Mouse (Mus musculus): ENCODE measurements around the gene Gabbr1.
A peak's percentile ranks its signal among the peaks of the same experiment; 100 is the strongest.
"Not testable (repeated sequence)": the region's sequence is repeated elsewhere in the genome, so short reads cannot be mapped to it uniquely, and the experiment has no call there.

Gene Gabbr1

DNA sequence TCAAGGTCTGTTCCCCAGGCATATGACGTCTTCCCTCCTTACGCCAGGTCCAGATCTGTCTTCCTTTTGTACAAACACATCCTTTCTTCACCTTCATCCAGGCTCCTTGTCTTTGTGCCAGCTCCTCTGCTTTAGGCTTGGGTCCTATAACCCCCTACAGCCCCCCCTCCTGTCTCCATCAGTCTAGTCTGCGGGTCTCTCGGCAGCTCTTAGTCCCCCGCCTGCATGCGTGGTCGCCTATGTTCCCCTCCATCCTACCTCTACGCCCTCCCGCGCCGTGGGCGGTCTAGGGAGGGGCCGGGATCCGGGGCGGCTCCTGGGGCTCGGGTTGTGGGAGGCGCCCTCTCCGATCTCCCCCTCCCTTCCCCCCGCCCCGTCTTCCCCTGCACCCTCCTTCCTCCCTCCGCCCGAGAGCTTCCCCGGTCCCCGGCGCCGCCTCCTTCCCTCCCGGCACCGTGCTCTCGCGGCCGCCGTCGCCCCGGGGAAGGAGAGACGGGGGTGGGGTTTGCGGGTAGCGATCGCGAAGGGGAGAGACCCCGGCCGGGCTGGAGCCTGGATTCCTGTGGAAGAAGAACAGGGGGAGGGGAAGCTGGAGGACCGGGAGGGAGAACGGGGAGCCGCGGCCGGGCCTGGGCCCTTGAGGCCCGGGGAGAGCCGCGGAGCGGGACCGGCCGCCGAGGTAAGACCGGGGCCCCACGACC is at the start of gene Gabbr1:
Gene Gabbr1 (plus strand): TSS at position 356 of the 701 bp plus-strand sequence.
- no peak for DNase-seq (ENCODE audit: low read depth, low spot score)

DNA sequence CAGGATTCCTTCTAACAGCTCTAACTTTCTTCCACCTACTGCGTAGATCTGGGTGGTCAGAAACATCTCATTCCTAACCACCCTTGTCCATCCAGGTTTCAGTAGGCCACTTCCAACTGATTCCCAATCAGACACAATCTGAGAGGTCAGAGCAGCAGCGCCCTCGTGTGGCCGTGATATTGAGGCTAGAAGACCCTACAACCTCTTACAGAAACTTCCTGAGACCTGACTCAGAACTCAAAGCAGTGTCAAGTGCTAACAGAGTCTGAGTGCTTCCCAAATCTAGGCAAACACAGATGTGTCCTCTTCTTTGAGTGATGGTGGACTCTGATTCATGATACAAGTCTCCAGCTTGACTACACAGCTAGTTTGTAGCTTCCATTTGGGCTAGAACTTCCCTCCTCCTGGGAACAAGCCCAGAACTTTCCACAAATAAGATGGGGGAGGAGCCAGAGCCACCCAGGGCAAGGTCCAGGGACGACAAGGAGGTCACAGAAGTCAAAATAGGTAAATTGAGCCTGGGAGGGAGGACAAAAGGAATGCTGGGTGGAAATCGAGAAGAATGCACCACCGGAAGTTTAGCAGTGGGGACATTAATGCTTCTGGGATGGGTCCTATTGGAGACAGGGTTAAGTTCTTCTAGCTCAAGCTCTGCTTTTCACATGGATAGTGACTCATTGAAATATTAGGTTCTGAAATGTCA is 48.6 kb upstream of the Gabbr1 start:
- peak; percentile 5 for DNase-seq (ENCODE audit: low read depth, low spot score)

DNA sequence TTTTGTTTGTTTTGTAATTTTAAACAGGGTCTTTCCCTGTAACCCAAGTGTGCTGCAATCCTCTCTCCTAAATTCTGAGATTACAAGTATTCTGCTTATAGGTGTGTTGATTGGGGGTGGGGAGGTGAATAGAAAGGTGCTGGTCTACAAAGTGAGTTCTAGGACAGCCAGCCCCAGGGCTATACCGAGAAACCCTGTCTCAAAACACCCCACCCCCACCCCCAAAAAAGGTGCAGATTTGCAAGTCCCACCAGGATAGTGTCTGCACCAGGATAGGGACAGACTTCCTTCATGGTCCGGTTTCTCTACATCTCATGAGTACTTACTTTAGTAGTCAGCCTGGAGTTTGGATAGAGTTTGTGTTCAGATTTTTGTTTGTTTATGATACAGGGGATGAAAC is 47.3 kb upstream of the Gabbr1 start:
- DNase-seq (ENCODE audit: low read depth, low spot score) = no peak

DNA sequence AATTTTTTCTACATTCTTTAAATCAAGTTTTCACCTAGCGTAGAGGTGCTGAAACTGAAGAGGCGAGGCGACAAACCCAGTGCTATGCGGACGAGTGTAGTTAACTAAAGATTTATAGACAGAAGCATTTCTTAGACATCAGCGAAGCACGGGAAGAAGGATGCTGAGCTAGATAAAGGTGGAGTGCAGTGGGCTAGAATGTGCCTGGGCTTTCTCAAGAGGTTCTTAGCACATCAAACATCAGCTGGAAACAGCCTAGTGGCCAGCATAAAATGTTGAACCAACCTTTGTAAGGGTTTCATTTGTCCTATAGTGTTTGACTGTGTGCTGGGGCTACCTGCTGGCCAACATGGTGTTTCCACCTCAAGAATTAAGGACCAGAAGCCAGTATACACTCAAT is 44.9 kb upstream of the Gabbr1 start, which contains the start of gene Zfp57:
Gene Zfp57 (plus strand): TSS at position 301 of the 400 bp plus-strand sequence.
- DNase-seq (ENCODE audit: low read depth, low spot score) = no peak

DNA sequence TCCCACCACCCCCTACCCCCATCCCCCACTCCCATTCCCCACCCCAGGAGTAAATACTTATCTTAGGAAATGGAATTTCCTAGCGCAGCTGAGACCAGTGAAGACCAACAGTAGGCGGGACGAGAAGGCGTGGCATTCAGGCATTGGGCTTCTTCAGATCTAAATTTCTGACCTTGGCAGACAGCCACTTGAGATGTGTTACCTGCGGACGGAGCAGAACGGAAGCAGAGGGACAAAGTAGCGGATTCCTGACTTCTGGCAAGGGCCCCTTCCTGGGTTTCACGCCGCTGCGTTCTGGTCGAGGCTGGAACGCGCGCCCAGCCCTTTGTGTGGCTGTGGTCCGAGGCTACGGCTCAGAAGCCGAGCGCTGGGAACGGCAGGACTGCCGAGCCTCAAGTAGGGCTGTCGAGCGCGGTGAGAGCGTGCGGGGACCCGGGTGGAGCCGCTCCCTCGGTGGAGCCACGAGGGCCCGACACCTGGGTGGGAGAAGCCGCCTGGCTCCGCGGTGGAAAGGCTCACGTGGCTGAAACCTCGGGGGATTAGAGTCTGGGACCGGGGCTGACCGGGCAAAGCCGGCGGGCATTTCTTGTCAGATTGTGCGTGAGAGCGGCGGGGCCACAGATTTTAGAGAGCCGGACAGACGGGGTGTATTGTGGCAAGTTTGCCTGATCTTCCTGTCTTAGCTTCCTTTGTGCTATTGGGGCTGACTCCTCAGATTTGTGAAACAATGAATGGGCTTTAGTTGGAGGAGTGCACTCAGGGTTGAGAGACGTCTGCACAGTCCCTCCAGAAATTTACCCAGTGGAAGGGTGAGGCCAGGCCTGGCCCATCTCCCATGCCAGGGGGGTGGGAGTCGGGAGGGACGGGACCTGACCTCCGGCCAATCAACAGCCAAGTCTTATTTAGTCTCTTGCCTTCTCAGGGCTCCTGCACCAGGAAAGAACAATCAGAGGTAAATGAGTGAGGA is 43.1 kb upstream of the Gabbr1 start:
- no peak for DNase-seq (ENCODE audit: low read depth, low spot score)

DNA sequence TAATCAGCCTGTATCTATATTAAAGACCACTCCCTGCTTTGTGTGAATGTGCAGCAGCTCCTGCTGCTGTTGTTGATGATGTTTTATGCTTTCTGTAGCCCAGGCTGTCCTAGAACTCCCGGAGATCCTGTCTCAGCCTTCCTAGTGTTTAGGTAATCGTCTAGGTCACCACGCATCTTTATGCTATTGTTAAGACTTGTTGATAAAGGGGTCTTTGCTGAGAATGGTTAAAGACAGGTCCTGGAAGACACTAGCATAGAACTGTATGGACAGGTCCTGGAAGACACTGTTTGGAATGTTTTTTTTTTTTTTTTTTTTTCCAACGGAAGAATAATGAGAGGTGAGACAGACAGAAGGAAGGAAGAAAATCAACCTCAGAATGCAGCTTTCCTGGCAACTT is 42.4 kb upstream of the Gabbr1 start:
- no peak for DNase-seq (ENCODE audit: low read depth, low spot score)

DNA sequence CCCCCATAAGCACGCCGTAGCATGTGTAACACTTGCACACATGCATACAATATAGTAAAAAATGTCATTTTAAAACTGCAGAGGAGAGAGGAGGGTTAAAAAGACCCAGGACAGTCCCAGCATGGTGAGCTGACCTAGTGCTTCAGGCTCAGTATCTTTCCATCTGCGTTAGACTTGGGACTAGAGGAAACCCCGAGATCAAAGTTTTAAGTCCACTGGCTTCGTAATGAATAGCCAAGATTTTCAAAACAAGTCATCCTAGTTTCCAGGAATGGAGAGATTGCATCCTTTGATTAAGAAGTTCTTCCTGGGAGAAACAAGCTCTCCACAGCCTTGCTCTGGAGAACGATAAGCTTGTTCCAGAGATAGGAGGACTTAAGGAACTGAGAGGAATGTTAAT is 37.6 kb upstream of the Gabbr1 start:
- no peak for DNase-seq (ENCODE audit: low read depth, low spot score)

DNA sequence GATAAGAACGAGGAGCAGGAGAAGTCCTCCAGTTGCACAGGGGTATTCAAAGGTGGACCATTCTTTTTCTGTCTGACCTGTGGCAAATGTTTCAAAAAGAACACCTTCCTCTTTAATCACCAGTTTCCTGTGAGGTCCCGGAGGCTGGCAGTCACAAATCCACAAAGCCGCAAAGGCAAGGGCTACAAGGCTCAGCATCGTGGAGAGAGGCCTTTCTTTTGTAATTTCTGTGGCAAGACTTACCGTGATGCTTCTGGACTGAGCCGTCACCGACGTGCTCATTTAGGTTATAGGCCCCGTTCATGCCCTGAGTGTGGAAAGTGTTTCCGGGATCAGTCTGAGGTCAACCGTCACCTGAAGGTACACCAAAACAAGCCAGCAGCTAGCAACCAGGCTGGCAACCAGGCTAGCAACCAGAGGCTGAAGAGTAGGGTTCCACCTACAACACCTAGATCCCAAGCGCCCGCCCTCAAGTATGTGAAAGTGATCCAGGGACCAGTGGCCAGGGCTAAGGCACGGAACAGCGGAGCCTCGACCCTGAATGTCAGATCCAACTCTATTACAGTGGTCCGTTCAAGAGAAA is 36.2 kb upstream of the Gabbr1 start:
- DNase-seq (ENCODE audit: low read depth, low spot score) = no peak

DNA sequence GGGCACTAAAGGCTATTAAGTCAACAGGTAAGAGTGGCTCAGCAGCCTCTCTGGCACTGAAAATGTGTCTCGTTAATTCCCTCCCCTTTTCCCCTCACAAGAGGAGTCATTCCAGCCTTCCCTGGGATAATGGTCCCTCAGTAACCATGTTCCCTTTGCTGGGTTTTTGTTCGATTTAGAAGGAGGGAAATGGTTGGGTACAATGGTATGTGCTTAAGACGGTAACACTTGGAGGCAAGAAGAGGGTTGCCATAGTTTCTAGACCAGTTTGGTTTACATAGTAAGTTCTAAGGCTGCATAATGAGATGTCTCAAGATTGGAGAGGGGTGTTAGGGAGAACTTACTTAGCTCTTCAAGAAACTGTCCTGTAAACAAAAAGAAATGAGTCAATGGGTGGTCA is 34.0 kb upstream of the Gabbr1 start:
- no peak for DNase-seq (ENCODE audit: low read depth, low spot score)

DNA sequence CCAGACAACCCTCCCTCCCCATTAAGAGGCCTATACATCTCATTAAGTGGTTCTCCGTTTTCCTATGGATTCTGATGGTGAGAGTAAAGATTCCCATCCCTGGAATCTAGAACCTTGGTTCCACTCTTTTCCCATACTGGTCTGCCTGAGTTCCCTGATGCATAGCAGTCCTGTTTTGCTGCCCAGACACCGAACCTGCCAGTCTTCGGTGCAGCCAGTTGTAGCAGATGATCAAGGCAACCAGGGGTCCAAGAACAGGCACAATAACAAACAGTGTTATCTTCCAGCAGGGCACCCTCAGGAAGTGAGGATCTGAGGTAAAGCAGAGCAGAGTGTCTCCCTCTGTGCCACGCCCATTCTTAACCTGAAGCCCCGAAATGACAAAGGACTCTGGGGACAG is 33.6 kb upstream of the Gabbr1 start:
- DNase-seq (ENCODE audit: low read depth, low spot score) = no peak

DNA sequence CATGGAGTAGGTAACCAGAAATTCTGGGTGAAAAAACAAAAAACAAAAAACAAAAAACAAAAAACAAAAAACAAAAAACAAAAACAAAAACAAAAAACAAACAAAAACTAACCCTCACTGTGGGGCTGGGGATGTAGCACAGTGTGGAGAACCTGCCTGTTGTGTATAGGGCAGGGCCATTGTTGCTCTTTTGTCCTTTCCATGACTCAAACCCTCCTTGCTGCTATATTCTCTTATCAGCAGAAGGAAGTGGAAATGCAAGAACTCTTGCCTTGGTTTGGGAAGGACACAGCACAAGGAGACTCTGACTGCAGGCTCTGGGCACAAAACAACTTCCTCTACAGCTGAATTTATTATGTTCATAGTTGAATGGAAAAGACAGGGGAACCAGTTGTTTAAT is 29.4 kb upstream of the Gabbr1 start:
- DNase-seq (ENCODE audit: low read depth, low spot score) = no peak

DNA sequence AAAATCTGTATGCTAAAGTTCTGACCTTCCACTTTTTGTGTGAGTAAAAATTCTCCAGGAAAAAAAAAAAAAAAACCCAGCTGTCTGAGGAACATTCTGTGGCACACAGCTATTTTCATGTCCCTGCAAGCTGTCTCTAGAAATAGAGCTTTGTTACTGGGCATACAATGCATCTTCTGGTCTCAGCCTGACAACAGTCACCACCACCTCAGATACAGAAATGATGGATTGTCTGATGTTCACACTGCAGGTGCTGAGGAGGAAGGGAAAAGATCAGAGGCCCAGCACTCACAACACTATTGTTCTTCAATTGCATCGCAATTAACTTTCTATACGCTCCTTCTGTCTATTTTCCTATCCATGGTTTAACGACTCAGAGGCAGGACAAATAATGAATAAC is 27.4 kb upstream of the Gabbr1 start:
- DNase-seq (ENCODE audit: low read depth, low spot score) = no peak

DNA sequence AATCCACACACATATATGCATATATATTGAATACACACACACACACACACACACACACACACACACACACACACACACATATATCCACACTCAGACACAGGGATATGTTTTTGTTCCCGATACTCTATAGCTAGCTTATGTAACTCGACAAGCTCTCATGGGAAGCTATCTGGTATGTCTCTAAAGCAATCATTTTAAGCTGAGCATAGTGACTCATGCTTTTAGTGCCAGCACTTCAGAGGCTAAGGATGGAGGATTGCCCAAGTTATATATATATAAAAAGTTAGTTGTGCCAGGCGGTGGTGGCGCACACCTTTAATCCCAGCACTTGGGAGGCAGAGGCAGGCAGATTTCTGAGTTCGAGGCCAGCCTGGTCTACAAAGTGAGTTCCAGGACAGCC is 26.5 kb upstream of the Gabbr1 start:
- not testable (repeated sequence) for DNase-seq (ENCODE audit: low read depth, low spot score)

DNA sequence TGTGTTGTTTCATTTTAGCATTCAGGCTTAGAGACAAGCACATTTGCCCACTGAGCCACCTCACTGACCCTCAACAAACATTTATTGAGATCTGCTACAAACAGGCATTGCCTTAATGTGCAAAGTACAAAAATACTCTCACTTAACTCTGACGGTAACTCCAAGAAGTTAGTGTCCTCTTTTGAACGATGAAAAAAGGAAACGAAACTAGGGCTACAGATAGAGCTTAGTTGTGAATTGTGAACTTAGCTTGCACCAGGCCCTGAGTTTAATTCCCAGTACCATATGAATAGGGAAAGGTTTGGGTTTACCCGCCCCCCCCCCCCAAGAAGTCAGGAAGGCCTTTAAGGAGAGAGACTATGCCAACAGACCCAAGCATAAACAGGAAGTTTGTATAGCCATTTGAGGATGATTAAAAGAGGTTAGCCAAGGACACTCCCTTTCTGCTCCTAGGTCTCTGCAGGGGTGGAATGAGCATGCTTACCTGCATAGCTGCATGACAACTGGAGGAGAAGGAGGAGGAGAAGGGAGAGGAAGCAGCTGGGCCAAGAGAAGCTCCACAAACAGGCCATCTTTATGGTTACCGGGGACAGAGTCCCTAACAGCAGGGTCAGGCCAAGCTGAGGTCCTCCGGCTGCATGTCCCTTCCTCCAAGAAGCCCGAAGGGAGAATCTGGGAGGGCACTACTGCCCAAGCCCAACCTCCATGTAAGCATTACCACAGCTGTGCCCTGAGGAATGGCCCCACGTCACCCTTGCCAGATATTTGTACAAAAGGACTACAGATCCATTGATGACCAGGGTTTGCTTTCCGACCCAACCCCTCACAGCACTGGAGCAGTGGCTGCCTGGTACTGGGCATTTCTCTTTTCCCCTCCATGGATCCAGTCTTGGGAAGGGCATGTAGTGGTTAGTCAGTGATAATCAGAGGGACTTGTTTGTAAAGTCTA is 22.9 kb upstream of the Gabbr1 start, which contains the start of gene Mog:
Gene Mog (minus strand): TSS at position 771 of the 949 bp plus-strand sequence.
- no peak for DNase-seq (ENCODE audit: low read depth, low spot score)

DNA sequence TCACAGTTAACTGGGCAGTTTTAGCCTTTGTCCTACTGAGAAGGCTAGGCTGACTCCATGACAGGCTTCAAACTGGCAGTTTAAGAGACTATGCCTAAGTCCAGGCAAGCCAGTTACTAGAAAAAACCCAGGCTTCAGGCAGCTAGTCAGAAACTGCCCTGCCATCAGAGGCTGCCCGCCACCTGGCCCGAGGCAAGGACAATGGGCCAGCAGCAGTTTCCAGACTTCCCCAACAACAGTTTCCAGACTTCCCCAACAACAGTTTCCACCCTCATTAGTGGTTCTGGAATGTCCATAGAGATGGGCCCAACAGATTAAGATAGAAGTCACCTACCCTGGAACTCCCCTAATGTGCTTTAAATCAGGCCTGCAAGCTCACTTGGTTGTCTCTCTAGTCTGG is 19.3 kb upstream of the Gabbr1 start:
- no peak for DNase-seq (ENCODE audit: low read depth, low spot score)

DNA sequence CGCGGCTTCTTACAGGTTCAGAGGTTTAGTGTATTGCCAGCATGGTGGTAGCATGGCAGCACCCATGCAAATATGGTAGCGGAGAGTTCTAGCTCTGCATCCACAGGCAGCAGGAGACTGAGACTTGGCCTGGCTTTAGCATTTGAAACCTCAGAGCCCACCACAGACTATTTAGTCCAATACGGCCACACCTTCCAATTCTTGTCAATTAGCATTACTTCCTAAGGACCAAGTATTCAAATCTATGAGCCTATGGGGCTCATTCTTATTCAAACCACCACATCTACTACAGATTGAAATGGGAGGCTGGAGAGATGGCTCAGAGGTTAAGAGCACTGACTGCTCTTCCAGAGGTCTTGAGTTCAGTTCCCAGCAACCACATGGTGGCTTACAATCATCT is 18.3 kb upstream of the Gabbr1 start:
- DNase-seq (ENCODE audit: low read depth, low spot score) = no peak

DNA sequence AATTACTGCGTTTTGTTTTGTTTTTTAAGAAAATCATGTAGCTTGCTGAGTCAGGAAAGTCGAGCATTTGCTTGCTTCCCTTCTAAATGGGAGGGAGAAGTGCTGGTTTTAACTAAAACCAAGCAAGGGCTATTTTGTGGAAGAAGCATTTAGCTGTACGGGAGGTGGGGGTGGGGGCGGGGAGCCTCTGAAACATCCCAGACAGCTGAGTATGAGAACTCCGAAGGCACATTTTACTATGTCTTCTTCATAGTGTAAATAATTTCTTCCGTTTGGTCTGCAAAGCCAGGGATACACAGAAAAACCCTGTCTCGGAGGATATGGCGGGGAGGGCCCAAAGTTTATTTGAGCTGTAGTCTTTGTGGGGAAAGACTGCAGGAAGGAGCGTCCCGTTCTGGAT is 17.6 kb upstream of the Gabbr1 start:
- DNase-seq (ENCODE audit: low read depth, low spot score) = no peak

DNA sequence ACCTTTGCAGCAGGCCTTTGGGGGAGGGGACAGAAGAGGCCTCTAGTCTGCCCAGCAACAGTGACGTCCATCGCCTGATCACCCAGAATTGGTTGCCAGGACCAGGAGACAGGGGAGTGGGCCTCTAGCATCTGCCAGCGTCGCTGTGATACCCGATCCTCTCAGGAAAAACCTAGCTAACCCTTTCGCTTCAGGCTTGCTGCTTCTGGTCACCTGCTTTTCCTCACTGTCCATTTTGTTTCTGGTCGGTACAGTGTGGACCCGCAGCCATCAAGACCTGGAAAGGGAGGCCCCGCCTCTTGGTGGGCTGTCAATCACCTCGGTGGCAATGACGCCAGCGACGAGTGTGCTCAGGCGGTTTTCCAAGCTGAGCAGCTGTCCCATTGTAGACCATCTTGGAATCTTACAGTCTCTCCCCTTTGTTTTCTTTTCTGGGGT is 17.1 kb upstream of the Gabbr1 start:
- DNase-seq (ENCODE audit: low read depth, low spot score) = no peak

DNA sequence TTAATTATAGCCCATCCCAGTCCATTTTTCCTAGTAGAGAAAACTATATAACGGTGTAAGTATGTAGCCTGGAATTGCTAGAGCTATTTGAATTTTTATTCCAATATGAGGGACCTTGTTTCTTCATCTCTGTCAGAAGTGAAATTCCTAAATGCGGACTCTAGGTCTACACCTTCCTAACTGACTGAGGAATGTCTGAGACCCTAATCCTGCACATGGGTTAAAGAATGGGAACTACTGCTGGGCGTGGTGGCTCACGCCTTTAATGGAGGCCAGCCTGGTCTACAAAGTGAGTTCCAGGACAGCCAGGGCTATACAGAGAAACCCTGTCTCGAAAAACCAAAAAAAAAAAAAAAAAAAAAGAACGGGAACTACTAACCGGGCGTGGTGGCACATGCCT is 16.6 kb upstream of the Gabbr1 start:
- DNase-seq (ENCODE audit: low read depth, low spot score) = no peak

DNA sequence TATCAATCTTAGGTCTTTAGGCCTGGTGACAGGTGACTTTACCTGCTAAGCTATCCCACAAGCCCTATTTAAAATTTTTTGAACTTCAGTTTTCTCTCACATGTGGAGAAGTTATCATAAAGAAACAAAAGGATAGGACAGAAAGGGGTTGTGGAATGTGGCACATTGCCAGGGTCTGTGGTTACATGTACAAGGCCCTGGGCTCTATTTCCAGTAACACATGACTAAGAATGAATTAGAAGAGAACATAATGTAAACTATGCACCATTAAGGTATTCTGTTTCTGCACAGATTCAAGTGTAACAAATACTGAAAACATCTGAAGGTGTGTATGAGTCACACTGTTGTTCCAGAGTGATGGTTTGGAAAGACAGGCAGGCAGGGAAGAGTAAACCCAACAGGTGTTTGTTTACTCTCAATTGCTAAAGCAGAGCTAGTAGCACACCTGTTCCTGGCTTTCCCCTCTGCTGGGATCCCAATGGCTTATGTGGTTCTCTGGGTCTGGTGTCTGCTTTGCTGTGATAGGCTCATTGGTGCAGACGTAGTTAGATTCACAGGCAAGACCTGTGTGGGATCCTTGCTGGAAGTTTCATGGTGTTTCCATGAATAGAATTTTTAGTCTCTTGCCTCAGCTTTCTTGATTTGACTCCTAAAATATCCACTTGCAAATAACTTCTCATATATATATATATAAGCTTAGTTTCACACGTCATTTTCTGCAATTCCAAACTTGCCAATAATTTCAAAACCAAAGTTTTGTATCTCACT is 6.5 kb upstream of the Gabbr1 start:
- no peak for DNase-seq (ENCODE audit: low read depth, low spot score)
